Mouse (Mus musculus): ENCODE results near the gene Rai1. TPM values are rescaled to one million over a fixed set of nuclear protein-coding genes. Genes with fewer than 3 reads are reported as not detected.

The Rai1 gene
- total and polyA plus RNA-seq, 3 experiments, result 6.6 to 22.6 (median 15.4) TPM

- dilution Hi-C loops (cut with MboI; ENCODE audit: extremely low pct_ligation_motif_present, extremely low pct_unique_long_range_greater_than_20kb, low sequenced_read_pairs), result no loop called here
- Histone ChIP-seq H3K27ac (ENCODE audit: insufficient read depth, low read depth) (no peak overlapping the region), H3K79me2 (replicated peaks; ENCODE audit: control insufficient read depth, extremely low read depth, insufficient read depth, poor library complexity, severe bottlenecking) (no peaks in the 10 kb centered on the region), H3K27me3 (replicated peaks) (no peaks in the 10 kb centered on the region), H3K36me3 (replicated peaks in 1 of 2; ENCODE audit: control insufficient read depth in 1 of 2, insufficient read depth in 1 of 2, low read length in 1 of 2) (peaks cover 5 to 16% of the 10 kb centered on the region in 2 experiments), H3K4me2 (ENCODE audit: insufficient read depth, low read depth, poor library complexity, severe bottlenecking) (no peak overlapping the region), H3K4me1 (ENCODE audit: control insufficient read depth in 1 of 2, insufficient read depth in 2 of 2) (peaks cover 3 to 44% of the 10 kb centered on the region in 2 experiments; a peak in 3 of 4 replicates), H3K4me3 (replicated peaks in 1 of 3; ENCODE audit: low read depth in 2 of 3, low read length in 2 of 3, poor library complexity in 1 of 3) (no peak overlapping the region), H3K9ac (ENCODE audit: insufficient read depth, low read depth) (no peak overlapping the region), H3K9me3 (replicated peaks; ENCODE audit: low read length) (no peaks in the 10 kb centered on the region)
- DNase-seq (ENCODE audit: extremely low read depth), result no peak
- in situ Hi-C loops (cut with MboI; ENCODE audit: low pct_ligation_motif_present, low pct_unique_long_range_greater_than_20kb, low sequenced_read_pairs), result no loop called here
- TF ChIP-seq ZNF384 (IDR thresholded peaks at IDR 0.05; ENCODE audit: low read depth, low read length) (no peak), ZKSCAN1 (IDR thresholded peaks at IDR 0.05; ENCODE audit: borderline replicate concordance, low read depth, low read length) (no peak), MAZ (IDR thresholded peaks at IDR 0.05; ENCODE audit: low read depth, low read length) (no peak), CHD2 (IDR thresholded peaks at IDR 0.05; ENCODE audit: low read length) (no peak)
Observed at GRCm38 (mm10) chr11:60228525-60228924, 123.7 kb downstream of the Rai1 start.

- Histone ChIP-seq H3K4me2 (ENCODE audit: insufficient read depth, low read depth, poor library complexity, severe bottlenecking) (no peak overlapping the region), H3K36me3 (replicated peaks in 1 of 2; ENCODE audit: control insufficient read depth in 1 of 2, insufficient read depth in 1 of 2, low read length in 1 of 2) (peaks cover 5 to 19% of the 10 kb centered on the region in 2 experiments), H3K4me1 (ENCODE audit: control insufficient read depth in 1 of 2, insufficient read depth in 2 of 2) (peaks cover 3 to 32% of the 10 kb centered on the region in 2 experiments; a peak in 3 of 4 replicates), H3K4me3 (replicated peaks in 1 of 3; ENCODE audit: low read depth in 2 of 3, low read length in 2 of 3, poor library complexity in 1 of 3) (no peak overlapping the region), H3K27ac (ENCODE audit: insufficient read depth, low read depth) (no peak overlapping the region), H3K9ac (ENCODE audit: insufficient read depth, low read depth) (no peak overlapping the region), H3K27me3 (replicated peaks) (no peaks in the 10 kb centered on the region), H3K79me2 (replicated peaks; ENCODE audit: control insufficient read depth, extremely low read depth, insufficient read depth, poor library complexity, severe bottlenecking) (no peaks in the 10 kb centered on the region), H3K9me3 (replicated peaks; ENCODE audit: low read length) (no peaks in the 10 kb centered on the region)
- TF ChIP-seq MXI1 (IDR thresholded peaks at IDR 0.05; ENCODE audit: low read depth, low read length) (no peak), CHD2 (IDR thresholded peaks at IDR 0.05; ENCODE audit: low read length) (no peak), POLR2A (IDR thresholded peaks at IDR 0.05; ENCODE audit: low read depth, low read length) (no peak), SIN3A (IDR thresholded peaks at IDR 0.05; ENCODE audit: low read length) (no peak), ETS1 (conservative IDR thresholded peaks at IDR 0.05; ENCODE audit: low read depth, low read length) (no peak), POLR2AphosphoS2 (IDR thresholded peaks at IDR 0.05; ENCODE audit: low read depth, low read length) (no peak), ELF1 (IDR thresholded peaks at IDR 0.05; ENCODE audit: low read depth, low read length) (no peak), NELFE (IDR thresholded peaks at IDR 0.05; ENCODE audit: low read depth, low read length) (no peak), GABPA (IDR thresholded peaks at IDR 0.05; ENCODE audit: insufficient replicate concordance, low read depth, low read length) (no peak), NRF1 (IDR thresholded peaks at IDR 0.05; ENCODE audit: low read depth, low read length) (no peak), IRF4 (IDR thresholded peaks at IDR 0.05; ENCODE audit: low read depth, low read length) (no peak), JUND (conservative IDR thresholded peaks at IDR 0.05; ENCODE audit: low read depth, low read length) (no peak), ZNF384 (IDR thresholded peaks at IDR 0.05; ENCODE audit: low read depth, low read length) (no peak), MAZ (IDR thresholded peaks at IDR 0.05; ENCODE audit: low read depth, low read length) (no peak), JUN (IDR thresholded peaks at IDR 0.05; ENCODE audit: insufficient read depth, low read depth, low read length) (no peak), TCF12 (IDR thresholded peaks at IDR 0.05; ENCODE audit: low read depth, low read length) (no peak), RAD21 (IDR thresholded peaks at IDR 0.05; ENCODE audit: low read depth, low read length) (no peak), ZMIZ1 (IDR thresholded peaks at IDR 0.05; ENCODE audit: low read depth, low read length) (no peak)
- in situ Hi-C loops (cut with MboI; ENCODE audit: low pct_ligation_motif_present, low pct_unique_long_range_greater_than_20kb, low sequenced_read_pairs), result no loop called here
- no peak for DNase-seq (ENCODE audit: extremely low read depth)
- dilution Hi-C loops (cut with MboI; ENCODE audit: extremely low pct_ligation_motif_present, extremely low pct_unique_long_range_greater_than_20kb, low sequenced_read_pairs), result no loop called here
Observed at GRCm38 (mm10) chr11:60229821-60230220, 125.0 kb downstream of the Rai1 start.

Measured in CH12.LX (cell line).